Mouse (Mus musculus) MEL (cell line): ENCODE data around the gene Tyk2. TPM values are rescaled to one million over a fixed set of nuclear protein-coding genes. Genes with fewer than 3 reads are reported as not detected.

ENCODE experiments used
- DNase-seq: peaks from one replicate; pipeline ENCODE4 v3.0.0; 2011; ENCODE audit warnings: low read depth, low spot score
- H3K27ac ChIP-seq: 2 replicates; pipeline ENCODE4 v1.5.1; 2012; ENCODE audit warnings: low read depth, mild to moderate bottlenecking, control low read depth, low read length, moderate library complexity; ENCODE audit not compliant: control insufficient read depth
- H3K27me3 ChIP-seq, 2 experiments: fragments of 150-350 bp in 1 of 2; sonication (generic) in 1 of 2; 2 replicates each; pipeline ENCODE4 v1.6.1; 2012; ENCODE audit warnings: low read length in 2 of 2, mild to moderate bottlenecking in 2 of 2, improper control_type of control experiment in 1 of 2, moderate library complexity in 1 of 2; ENCODE audit not compliant: insufficient read depth in 2 of 2, control insufficient read depth in 1 of 2
- H3K36me3 ChIP-seq, 2 experiments: 2 replicates each; pipeline ENCODE4 v1.6.1; 2012 to 2014; ENCODE audit warnings: low read length in 2 of 2, improper control_type of control experiment in 1 of 2, inconsistent platforms in 1 of 2, mild to moderate bottlenecking in 1 of 2; ENCODE audit not compliant: insufficient read depth in 2 of 2, control insufficient read depth in 1 of 2
- H3K4me1 ChIP-seq, 2 experiments: fragments of 150-350 bp in 1 of 2; sonication (generic) in 1 of 2; 2 replicates each; pipeline ENCODE4 v1.6.1; 2012; ENCODE audit warnings: low read length in 2 of 2, improper control_type of control experiment in 1 of 2, mild to moderate bottlenecking in 1 of 2; ENCODE audit not compliant: insufficient read depth in 2 of 2, control insufficient read depth in 1 of 2
- H3K4me3 ChIP-seq, 2 experiments: fragments of 150-350 bp in 1 of 2; sonication (generic) in 1 of 2; 2 replicates each; pipeline ENCODE4 v1.5.1; 2012; ENCODE audit warnings: low read depth in 2 of 2, low read length in 2 of 2, mild to moderate bottlenecking in 2 of 2, moderate library complexity in 2 of 2, control low read depth in 1 of 2, improper control_type of control experiment in 1 of 2; ENCODE audit not compliant: control insufficient read depth in 1 of 2, insufficient read depth in 1 of 2
- H3K79me2 ChIP-seq: 2 replicates; pipeline ENCODE4 v1.6.1; 2012; ENCODE audit warnings: mild to moderate bottlenecking, low read length, moderate library complexity; ENCODE audit not compliant: control insufficient read depth, poor library complexity, insufficient read depth
- H3K9ac ChIP-seq: 2 replicates; pipeline ENCODE4 v1.6.1; 2012; ENCODE audit warnings: low read depth, mild to moderate bottlenecking, control low read depth, low read length, moderate library complexity; ENCODE audit not compliant: control insufficient read depth, poor library complexity, severe bottlenecking
- H3K9me3 ChIP-seq: fragments of 150-350 bp; sonication (generic); replicated peaks from 2 replicates; pipeline ENCODE4 v1.6.1; 2012; ENCODE audit warnings: mild to moderate bottlenecking, low read length, improper control_type of control experiment, moderate library complexity; ENCODE audit not compliant: insufficient read depth
- BHLHE40 ChIP-seq: IDR thresholded peaks from 2 replicates; pipeline ENCODE4 v1.6.1; 2012; ENCODE audit warnings: low read depth, mild to moderate bottlenecking, inconsistent platforms, low read length, improper control_type of control experiment, borderline replicate concordance
- GABPA ChIP-seq: IDR thresholded peaks from 2 replicates; pipeline ENCODE4 v1.6.1; 2012; ENCODE audit warnings: low read depth, mild to moderate bottlenecking, inconsistent platforms, low read length, improper control_type of control experiment, moderate library complexity
- KAT2A ChIP-seq: conservative IDR thresholded peaks from 2 replicates; pipeline ENCODE4 v1.6.1; 2012; ENCODE audit warnings: low read depth, low read length, improper control_type of control experiment, inconsistent platforms
- MAFK ChIP-seq: IDR thresholded peaks from 2 replicates; pipeline ENCODE4 v1.6.1; 2011; ENCODE audit warnings: low read depth, mild to moderate bottlenecking, low read length, improper control_type of control experiment, borderline replicate concordance
- MAX ChIP-seq: IDR thresholded peaks from 2 replicates; pipeline ENCODE4 v1.6.1; 2011; ENCODE audit warnings: low read length, improper control_type of control experiment
- POLR2A ChIP-seq, 2 experiments: IDR thresholded peaks; 2 replicates each; pipeline ENCODE4 v1.6.1; 2011 to 2012; ENCODE audit warnings: low read length in 2 of 2, mild to moderate bottlenecking in 2 of 2, control low read depth in 1 of 2, improper control_type of control experiment in 1 of 2, low read depth in 1 of 2, moderate library complexity in 1 of 2; ENCODE audit not compliant: control insufficient read depth in 1 of 2, insufficient read depth in 1 of 2, poor library complexity in 1 of 2
- POLR2AphosphoS5 ChIP-seq: IDR thresholded peaks from 2 replicates; pipeline ENCODE4 v1.6.1; 2012; ENCODE audit warnings: low read depth, borderline replicate concordance, mild to moderate bottlenecking, inconsistent platforms, low read length, moderate library complexity, mixed read lengths
- RCOR1 ChIP-seq: IDR thresholded peaks from 2 replicates; pipeline ENCODE4 v1.6.1; 2012; ENCODE audit warnings: low read depth, mild to moderate bottlenecking, inconsistent platforms, low read length, improper control_type of control experiment
- SIN3A ChIP-seq: IDR thresholded peaks from 2 replicates; pipeline ENCODE4 v1.6.1; 2012; ENCODE audit warnings: low read length, improper control_type of control experiment, inconsistent platforms
- SMC3 ChIP-seq: IDR thresholded peaks from 2 replicates; pipeline ENCODE4 v1.6.1; 2011; ENCODE audit warnings: low read depth, low read length, improper control_type of control experiment
- TAL1 ChIP-seq: IDR thresholded peaks from 2 replicates; pipeline ENCODE4 v1.6.1; 2012; ENCODE audit warnings: mild to moderate bottlenecking, inconsistent platforms, low read length, moderate library complexity, mixed read lengths
- ZC3H11A ChIP-seq: IDR thresholded peaks from 2 replicates; pipeline ENCODE4 v1.6.1; 2012; ENCODE audit warnings: low read depth, mild to moderate bottlenecking, inconsistent platforms, low read length, improper control_type of control experiment
- ZMIZ1 ChIP-seq: IDR thresholded peaks from 2 replicates; pipeline ENCODE4 v1.6.1; 2012; ENCODE audit warnings: low read depth, mild to moderate bottlenecking, inconsistent platforms, low read length, improper control_type of control experiment, moderate library complexity
- polyA plus RNA-seq, 2 experiments: library from polyadenylated mRNA; stranded (reverse) in 1 of 2; unstranded in 1 of 2; fragments of >175 nt in 1 of 2; fragments of >200 nt in 1 of 2; gene quantifications; 2 replicates each; pipeline versions ENCODE4 v1.2.1 to v1.2.4; 2012; ENCODE audit warnings: low replicate concordance in 2 of 2, low read depth in 1 of 2; ENCODE audit not compliant: insufficient read length in 2 of 2, insufficient read depth in 1 of 2, missing spikeins in 1 of 2
- total RNA-seq: library from RNA; depleted of rRNA; stranded (reverse); fragments of 300-350 nt; gene quantifications from 2 replicates; pipeline ENCODE4 v1.2.3, GENCODE M21; 2012

Gene Tyk2
- total and polyA plus RNA-seq, 3 experiments = 43.8 to 63.3 TPM; not detected in 1

- TF ChIP-seq POLR2AphosphoS5 (no peak), MAFK (no peak)
- no peaks in the 10 kb centered on the region for H3K27me3 ChIP-seq
- peak overlapping the region; percentile 65 for H3K27ac ChIP-seq
- no peaks in the 10 kb centered on the region for H3K9me3 ChIP-seq
- H3K9ac ChIP-seq = peak overlapping the region; percentile 30
- peaks cover 4 to 27% of the 10 kb centered on the region in 2 experiments for H3K4me1 ChIP-seq
- no peak overlapping the region for H3K4me3 ChIP-seq
- peaks cover 5% of the 10 kb centered on the region for H3K79me2 ChIP-seq
- DNase-seq = peak; percentile 73
- peaks cover 18 to 23% of the 10 kb centered on the region in 2 experiments for H3K36me3 ChIP-seq
Observed at GRCm38 (mm10) chr9:21135329-21135890, 4.4 kb upstream of the Tyk2 start.

- H3K36me3 ChIP-seq = peaks cover 13 to 27% of the 10 kb centered on the region in 2 experiments
- H3K27me3 ChIP-seq = no peaks in the 10 kb centered on the region
- no peak for TF ChIP-seq BHLHE40
- TF ChIP-seq KAT2A = no peak
- peak; percentile 77 for TF ChIP-seq TAL1
- no peak for TF ChIP-seq RCOR1
- peak overlapping the region; percentile 30 for H3K9ac ChIP-seq
- H3K79me2 ChIP-seq = peaks cover 8% of the 10 kb centered on the region
- no peaks in the 10 kb centered on the region for H3K9me3 ChIP-seq
- H3K27ac ChIP-seq = peak overlapping the region; percentile 65
- H3K4me3 ChIP-seq = no peak overlapping the region
- peaks cover 4 to 32% of the 10 kb centered on the region in 2 experiments for H3K4me1 ChIP-seq
- DNase-seq = peak; percentile 91
Observed at GRCm38 (mm10) chr9:21134595-21135328, 3.7 kb upstream of the Tyk2 start.

DNA sequence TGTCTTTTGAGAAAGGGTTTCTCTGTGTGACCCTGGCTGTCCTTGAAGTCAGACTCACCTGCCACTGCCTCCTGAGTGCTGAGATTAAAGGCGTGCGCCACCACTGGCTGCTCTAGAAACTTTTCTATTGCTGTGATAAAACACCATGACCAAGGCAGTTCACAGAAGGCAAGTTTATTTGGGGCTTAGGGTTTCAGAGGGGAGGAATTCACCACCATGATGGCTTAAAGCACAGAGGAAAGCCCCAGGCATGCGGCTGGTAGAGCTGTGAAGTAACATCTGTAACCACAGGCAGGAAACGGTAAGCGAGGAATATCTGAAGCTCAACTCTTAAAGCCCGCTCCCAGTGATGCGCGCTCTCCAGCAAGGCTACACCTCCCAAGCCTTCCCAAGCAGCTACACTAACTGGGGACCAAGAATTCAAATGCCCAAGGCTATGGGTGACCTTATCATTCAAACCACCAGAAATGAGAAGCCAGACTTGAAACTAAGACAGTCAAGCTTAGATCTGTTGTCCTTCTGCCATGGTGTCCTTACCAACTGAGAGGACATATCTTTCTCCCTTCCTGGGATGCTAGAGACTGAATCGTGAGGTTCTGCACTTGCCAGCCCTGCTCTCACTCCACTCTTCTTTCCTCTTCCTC, 2.1 kb upstream of the Tyk2 start:
- no peaks in the 10 kb centered on the region for H3K27me3 ChIP-seq
- TF ChIP-seq SMC3 = no peak
- no peak for TF ChIP-seq MAX
- no peak for TF ChIP-seq MAFK
- no peak for TF ChIP-seq GABPA
- TF ChIP-seq POLR2AphosphoS5 = no peak; the same call in 1 of the 2 replicates
- TF ChIP-seq ZC3H11A = no peak
- no peak for TF ChIP-seq POLR2A (IDR thresholded peaks at IDR 0.05; ENCODE audit: control insufficient read depth in 1 of 2, insufficient read depth in 1 of 2, low read depth in 1 of 2, low read length in 2 of 2, poor library complexity in 1 of 2)
- no peak for TF ChIP-seq SIN3A
- no peak for TF ChIP-seq ZMIZ1
- TF ChIP-seq, all 39 proteins: peak for 0
- Histone ChIP-seq H3K4me3 (no peak overlapping the region), H3K27ac (no peak overlapping the region), H3K9me3 (no peaks in the 10 kb centered on the region), H3K36me3 (peaks cover 3 to 27% of the 10 kb centered on the region in 2 experiments; a peak in 3 of 4 replicates), H3K9ac (no peak overlapping the region), H3K79me2 (peaks cover 8% of the 10 kb centered on the region), H3K4me1 (peaks cover 4 to 32% of the 10 kb centered on the region in 2 experiments)
- peak; percentile 62 for DNase-seq
